Mouse (Mus musculus): ENCODE results near the gene Panx2. TPM values are rescaled to one million over a fixed set of nuclear protein-coding genes. Genes with fewer than 3 reads are reported as not detected.
A peak's percentile ranks its signal among the peaks of the same experiment; 100 is the strongest.

Gene Panx2
- 2.6 and 3.6 TPM in 2 replicates for polyA plus RNA-seq (2012; rRNA removed)

DNA sequence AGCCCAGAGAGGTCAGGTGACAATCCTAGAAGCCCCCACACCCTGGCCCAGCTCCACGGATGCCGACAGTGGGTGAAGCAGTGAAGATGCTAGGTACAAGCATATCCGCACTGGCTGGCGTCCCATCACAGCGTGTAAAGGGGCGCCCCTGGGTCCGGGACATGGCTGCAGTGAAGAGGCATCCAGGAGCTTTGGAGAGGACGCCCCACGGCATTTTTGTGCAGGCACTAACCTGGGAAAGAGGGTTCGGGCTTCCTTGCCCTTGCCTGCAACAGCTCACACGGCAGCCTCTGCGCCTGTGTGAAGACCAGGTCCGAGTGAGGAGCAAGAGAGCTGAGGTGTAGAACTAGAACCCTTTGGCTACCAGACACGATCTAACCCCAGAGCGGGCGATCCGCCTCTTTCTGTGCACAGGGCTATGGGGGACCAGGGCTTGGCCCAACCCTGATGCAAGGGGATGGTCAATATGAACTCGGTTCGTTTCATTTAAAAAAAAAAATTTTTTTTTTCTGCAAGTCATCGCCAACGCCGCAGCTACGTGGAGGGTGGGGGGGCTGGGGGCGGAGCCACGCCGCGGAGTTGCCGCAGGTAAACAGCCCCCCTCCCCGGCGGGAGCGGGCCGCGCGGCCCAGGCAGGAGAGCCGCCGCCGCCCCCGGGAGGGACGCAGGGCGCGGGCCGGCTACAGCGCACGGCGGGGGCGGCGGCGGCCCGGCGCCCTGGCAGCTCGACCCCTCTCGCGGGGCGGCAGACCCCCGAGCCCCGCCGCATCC lies at the start of gene Panx2:
TSS of gene Panx2 (plus strand) at position 574 of the 771 bp plus-strand sequence.
- peaks cover 3% of the 10 kb centered on the region; the same call in 1 of the 2 replicates for H3K4me1 ChIP-seq (ENCODE audit: control insufficient read depth, insufficient read depth, low read length)
- TF ChIP-seq POLR2A (IDR thresholded peaks at IDR 0.05; ENCODE audit: control insufficient read depth, low read depth, low read length) (0 out of 2 replicates have a peak, but pooled peaks have one; percentile 17), CTCF (IDR thresholded peaks at IDR 0.05; ENCODE audit: control insufficient read depth, insufficient read depth, insufficient replicate concordance, low read depth, low read length) (no peak)
- H3K4me3 ChIP-seq (ENCODE audit: control insufficient read depth, low read depth, low read length), result peak within 1 kb of the TSS; percentile 80
- H3K27me3 ChIP-seq (ENCODE audit: control insufficient read depth, insufficient read depth, low read length), result no peaks in the 10 kb centered on the region
- no peaks in the 10 kb centered on the region for H3K36me3 ChIP-seq (ENCODE audit: control insufficient read depth, insufficient read depth, low read length)
- no peak within 1 kb of the TSS for H3K27ac ChIP-seq (ENCODE audit: control insufficient read depth, insufficient read depth, low read depth, low read length)

GRCm38 (mm10) chr15:89016722-89017121 lies 42.8 kb upstream of the Panx2 start:
- no peak overlapping the region for H3K27ac ChIP-seq (ENCODE audit: control insufficient read depth, insufficient read depth, low read depth, low read length)
- H3K4me3 ChIP-seq (ENCODE audit: control insufficient read depth, low read depth, low read length), result no peak overlapping the region
- TF ChIP-seq POLR2A (IDR thresholded peaks at IDR 0.05; ENCODE audit: control insufficient read depth, low read depth, low read length) (no peak), CTCF (IDR thresholded peaks at IDR 0.05; ENCODE audit: control insufficient read depth, insufficient read depth, insufficient replicate concordance, low read depth, low read length) (no peak)
- no peaks in the 10 kb centered on the region for H3K27me3 ChIP-seq (ENCODE audit: control insufficient read depth, insufficient read depth, low read length)
- peaks cover 3% of the 10 kb centered on the region for H3K36me3 ChIP-seq (ENCODE audit: control insufficient read depth, insufficient read depth, low read length)
- no peaks in the 10 kb centered on the region for H3K4me1 ChIP-seq (ENCODE audit: control insufficient read depth, insufficient read depth, low read length)

DNA sequence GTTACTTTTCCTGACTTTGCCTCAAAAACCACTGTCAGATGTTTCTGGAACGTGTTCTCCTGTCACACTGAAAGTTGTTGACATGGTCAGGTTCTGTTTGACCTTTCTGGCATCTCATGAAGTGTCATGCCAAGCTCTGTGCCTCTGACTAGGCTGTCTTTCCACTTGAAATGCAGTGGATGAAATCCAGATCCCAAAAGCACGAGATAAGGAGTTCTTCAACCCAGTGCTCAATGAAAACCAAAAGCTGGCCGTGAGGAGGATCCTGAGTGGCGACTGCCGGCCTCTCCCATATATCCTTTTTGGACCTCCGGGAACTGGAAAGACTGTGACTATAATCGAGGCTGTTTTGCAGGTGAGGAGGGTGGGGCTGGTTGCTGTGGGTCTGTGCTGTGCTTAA lies 39.4 kb upstream of the Panx2 start:
- Histone ChIP-seq H3K27ac (ENCODE audit: control insufficient read depth, insufficient read depth, low read depth, low read length) (no peak overlapping the region), H3K4me3 (ENCODE audit: control insufficient read depth, low read depth, low read length) (no peak overlapping the region; the same call in 1 of the 2 replicates), H3K36me3 (ENCODE audit: control insufficient read depth, insufficient read depth, low read length) (peaks cover 8% of the 10 kb centered on the region), H3K4me1 (ENCODE audit: control insufficient read depth, insufficient read depth, low read length) (no peaks in the 10 kb centered on the region), H3K27me3 (ENCODE audit: control insufficient read depth, insufficient read depth, low read length) (no peaks in the 10 kb centered on the region)
- TF ChIP-seq CTCF (IDR thresholded peaks at IDR 0.05; ENCODE audit: control insufficient read depth, insufficient read depth, insufficient replicate concordance, low read depth, low read length) (no peak), POLR2A (IDR thresholded peaks at IDR 0.05; ENCODE audit: control insufficient read depth, low read depth, low read length) (no peak)

- no peak for TF ChIP-seq CTCF (IDR thresholded peaks at IDR 0.05; ENCODE audit: control insufficient read depth, insufficient read depth, insufficient replicate concordance, low read depth, low read length)
- TF ChIP-seq POLR2A (IDR thresholded peaks at IDR 0.05; ENCODE audit: control insufficient read depth, low read depth, low read length), result no peak
- Histone ChIP-seq H3K36me3 (ENCODE audit: control insufficient read depth, insufficient read depth, low read length) (peaks cover 8% of the 10 kb centered on the region), H3K27ac (ENCODE audit: control insufficient read depth, insufficient read depth, low read depth, low read length) (no peak overlapping the region), H3K4me3 (ENCODE audit: control insufficient read depth, low read depth, low read length) (no peak overlapping the region), H3K4me1 (ENCODE audit: control insufficient read depth, insufficient read depth, low read length) (no peaks in the 10 kb centered on the region), H3K27me3 (ENCODE audit: control insufficient read depth, insufficient read depth, low read length) (no peaks in the 10 kb centered on the region)
These were observed 39.0 kb upstream of the Panx2 start for GRCm38 (mm10) chr15:89020492-89020891.

GRCm38 (mm10) chr15:89044381-89044780 lies 15.2 kb upstream of the Panx2 start:
- Histone ChIP-seq H3K27me3 (ENCODE audit: control insufficient read depth, insufficient read depth, low read length) (no peaks in the 10 kb centered on the region), H3K4me1 (ENCODE audit: control insufficient read depth, insufficient read depth, low read length) (no peaks in the 10 kb centered on the region), H3K4me3 (ENCODE audit: control insufficient read depth, low read depth, low read length) (no peak overlapping the region), H3K36me3 (ENCODE audit: control insufficient read depth, insufficient read depth, low read length) (no peaks in the 10 kb centered on the region; the same call in none of the 2 replicates), H3K27ac (ENCODE audit: control insufficient read depth, insufficient read depth, low read depth, low read length) (no peak overlapping the region)
- TF ChIP-seq POLR2A (IDR thresholded peaks at IDR 0.05; ENCODE audit: control insufficient read depth, low read depth, low read length) (no peak), CTCF (IDR thresholded peaks at IDR 0.05; ENCODE audit: control insufficient read depth, insufficient read depth, insufficient replicate concordance, low read depth, low read length) (no peak)

DNA sequence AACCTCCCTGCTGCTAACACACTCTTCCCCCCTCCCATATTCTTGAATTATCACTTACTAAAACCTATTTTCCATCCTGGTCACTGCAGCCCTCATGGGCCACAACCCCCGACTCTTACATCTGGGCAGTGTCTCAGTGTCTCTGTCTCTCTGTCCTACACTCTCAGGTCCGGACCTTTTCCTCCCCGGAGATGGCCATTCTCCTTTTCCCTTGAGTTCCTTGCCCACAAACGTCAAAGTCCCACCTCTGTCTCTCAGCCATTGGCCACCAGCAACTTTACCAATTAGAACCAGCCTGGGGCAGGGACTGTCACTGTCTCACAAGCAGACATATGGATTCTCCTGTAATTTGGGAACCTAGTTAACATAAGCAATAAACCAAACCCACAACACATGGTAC lies 13.2 kb upstream of the Panx2 start:
- Histone ChIP-seq H3K4me1 (ENCODE audit: control insufficient read depth, insufficient read depth, low read length) (no peaks in the 10 kb centered on the region), H3K27me3 (ENCODE audit: control insufficient read depth, insufficient read depth, low read length) (no peaks in the 10 kb centered on the region), H3K36me3 (ENCODE audit: control insufficient read depth, insufficient read depth, low read length) (no peaks in the 10 kb centered on the region; the same call in none of the 2 replicates), H3K27ac (ENCODE audit: control insufficient read depth, insufficient read depth, low read depth, low read length) (no peak overlapping the region), H3K4me3 (ENCODE audit: control insufficient read depth, low read depth, low read length) (no peak overlapping the region)
- TF ChIP-seq CTCF (IDR thresholded peaks at IDR 0.05; ENCODE audit: control insufficient read depth, insufficient read depth, insufficient replicate concordance, low read depth, low read length) (no peak), POLR2A (IDR thresholded peaks at IDR 0.05; ENCODE audit: control insufficient read depth, low read depth, low read length) (no peak)

DNA sequence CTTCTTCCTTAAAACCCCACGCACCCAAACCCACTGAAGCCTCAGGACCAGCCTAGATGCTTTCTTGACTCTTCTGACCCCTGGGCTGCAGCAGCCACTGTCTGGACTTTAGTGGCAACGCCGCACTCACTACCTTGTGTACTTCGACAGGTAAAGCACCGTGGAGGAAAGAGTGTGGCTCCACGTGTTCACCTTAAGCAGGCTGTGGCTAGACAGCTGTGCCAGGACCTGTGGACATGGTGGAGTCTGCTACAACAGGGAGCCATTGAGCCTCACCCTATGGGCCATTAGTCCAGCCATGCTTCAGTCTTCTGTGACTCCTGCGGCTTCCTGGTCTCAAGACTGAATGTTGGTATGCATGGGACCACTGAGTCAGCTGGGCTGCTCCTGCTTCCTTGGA lies 4.9 kb upstream of the Panx2 start:
- Histone ChIP-seq H3K4me1 (ENCODE audit: control insufficient read depth, insufficient read depth, low read length) (peaks cover 3% of the 10 kb centered on the region; the same call in 1 of the 2 replicates), H3K27me3 (ENCODE audit: control insufficient read depth, insufficient read depth, low read length) (no peaks in the 10 kb centered on the region), H3K36me3 (ENCODE audit: control insufficient read depth, insufficient read depth, low read length) (no peaks in the 10 kb centered on the region), H3K27ac (ENCODE audit: control insufficient read depth, insufficient read depth, low read depth, low read length) (no peak overlapping the region), H3K4me3 (ENCODE audit: control insufficient read depth, low read depth, low read length) (peak overlapping the region; percentile 41; the same call in 1 of the 2 replicates)
- TF ChIP-seq POLR2A (IDR thresholded peaks at IDR 0.05; ENCODE audit: control insufficient read depth, low read depth, low read length) (no peak), CTCF (IDR thresholded peaks at IDR 0.05; ENCODE audit: control insufficient read depth, insufficient read depth, insufficient replicate concordance, low read depth, low read length) (no peak)

Data from testis, adult 2 months (tissue).